Mouse (Mus musculus): ENCODE data around the gene Gm45234.

The Gm45234 gene

GRCm38 (mm10) chr6:124708289-124708889 lies 47.4 kb downstream of the Gm45234 start:
- no peak for DNase-seq (ENCODE audit: low read depth, low spot score)

GRCm38 (mm10) chr6:124706061-124706627 lies 49.7 kb downstream of the Gm45234 start:
- DNase-seq (ENCODE audit: low read depth, low spot score) = no peak

GRCm38 (mm10) chr6:124704417-124704816 lies 51.4 kb downstream of the Gm45234 start:
- DNase-seq (ENCODE audit: low read depth, low spot score) = no peak

GRCm38 (mm10) chr6:124703789-124704188 lies 52.0 kb downstream of the Gm45234 start:
- no peak for DNase-seq (ENCODE audit: low read depth, low spot score)

GRCm38 (mm10) chr6:124702784-124703103 lies 53.1 kb downstream of the Gm45234 start:
- DNase-seq (ENCODE audit: low read depth, low spot score) = peak; percentile 87

- DNase-seq (ENCODE audit: low read depth, low spot score) = no peak
Observed at GRCm38 (mm10) chr6:124702102-124702783, 53.6 kb downstream of the Gm45234 start.

- peak; percentile 57 for DNase-seq (ENCODE audit: low read depth, low spot score)
Observed at GRCm38 (mm10) chr6:124701338-124701737, 54.5 kb downstream of the Gm45234 start.

GRCm38 (mm10) chr6:124699962-124700610 lies 55.7 kb downstream of the Gm45234 start:
- DNase-seq (ENCODE audit: low read depth, low spot score) = no peak

GRCm38 (mm10) chr6:124699366-124699765 lies 56.5 kb downstream of the Gm45234 start:
- no peak for DNase-seq (ENCODE audit: low read depth, low spot score)

GRCm38 (mm10) chr6:124698751-124699150 lies 57.1 kb downstream of the Gm45234 start:
- no peak for DNase-seq (ENCODE audit: low read depth, low spot score)

- DNase-seq (ENCODE audit: low read depth, low spot score) = no peak
Observed at GRCm38 (mm10) chr6:124696441-124697150, 59.2 kb downstream of the Gm45234 start.

- DNase-seq (ENCODE audit: low read depth, low spot score) = peak; percentile 63
Observed at GRCm38 (mm10) chr6:124694166-124694955, 61.5 kb downstream of the Gm45234 start.

GRCm38 (mm10) chr6:124693243-124693981 lies 62.4 kb downstream of the Gm45234 start:
- no peak for DNase-seq (ENCODE audit: low read depth, low spot score)

GRCm38 (mm10) chr6:124690517-124690916 lies 65.3 kb downstream of the Gm45234 start:
- DNase-seq (ENCODE audit: low read depth, low spot score) = no peak
